ENCODE assay signal across 23 mouse cellular contexts in genomic region chr1:193089211-193089610, GRCm38 (mm10). TPM values are rescaled to one million over a fixed set of nuclear protein-coding genes. Genes with fewer than 3 reads are reported as not detected.
A peak's percentile ranks its signal among the peaks of the same experiment; 100 is the strongest.
DNase-seq lines count a peak whose midpoint lies in the region; ATAC-seq lines count a peak whose summit lies in the region.
"Had no signal": no experiment of that assay in that cellular context is flagged by ENCODE, and none has a peak within 500 bp of the region (broad histone marks: within the 10 kb centered on the region; RNA-seq: fewer than 3 reads in every experiment).

No protein-coding gene starts in this region.

- H3K9ac ChIP-seq in neural tube, embryonic 13.5 days, result no peak overlapping the region
- H3K9ac ChIP-seq: forebrain, embryonic 15.5 days; heart, embryonic 13.5 days had no signal

- peaks cover 24% of the 10 kb centered on the region for H3K4me1 ChIP-seq in neural tube, embryonic 13.5 days (replicated peaks)
- H3K4me1 ChIP-seq: heart, embryonic 13.5 days had no signal

- H3K4me2 ChIP-seq in neural tube, embryonic 13.5 days, result no peak overlapping the region
- H3K4me2 ChIP-seq: forebrain, embryonic 15.5 days; heart, embryonic 13.5 days; liver, embryonic 11.5 days had no signal

- 86% methylated on average over 6 of the region's 6 CpGs for WGBS in neural tube, embryonic 13.5 days

- H3K27ac ChIP-seq in neural tube, embryonic 13.5 days (replicated peaks), result peak overlapping the region; percentile 38; the same call in 1 of the 2 replicates
- H3K27ac ChIP-seq: forebrain, embryonic 15.5 days; heart, embryonic 13.5 days; layer of hippocampus, adult 2 months had no signal

- no peaks in the 10 kb centered on the region for H3K36me3 ChIP-seq in neural tube, embryonic 13.5 days
- H3K36me3 ChIP-seq: forebrain, embryonic 15.5 days; heart, embryonic 13.5 days had no signal

- DNase-seq in adrenal gland, postnatal 14 days, result peak; percentile 43
- DNase-seq in adrenal gland, adult 8-10 months, result no peak
- peak; percentile 17 to 24 for DNase-seq in heart, postnatal 36 days
- DNase-seq in heart, postnatal 4 days, result no peak
- DNase-seq in neural tube, embryonic 10.5 days (ENCODE audit: extremely low spot score, low spot score), result no peak
- DNase-seq in kidney, adult 18-20 months, result no peak
- no peak for DNase-seq in urinary bladder, postnatal 4 days (ENCODE audit: low spot score in 2 of 2)
- DNase-seq: kidney, adult 8-10 months; kidney, postnatal 14 days; lung, adult 18-20 months; lung, postnatal 14 days; right cerebral cortex, adult 18-20 months; thymus, postnatal 36 days had no signal

- H3K9me3 ChIP-seq in neural tube, embryonic 13.5 days, result no peaks in the 10 kb centered on the region
- H3K9me3 ChIP-seq: forebrain, embryonic 15.5 days; heart, embryonic 13.5 days; megakaryocyte, embryonic 14.5 days had no signal

- no peak for ATAC-seq in neural tube, embryonic 13.5 days (ENCODE audit: low read depth)
- ATAC-seq: CD4-positive, CD25-positive, alpha-beta regulatory T cell, adult 4 months; inflammation-experienced regulatory T-cells, adult 6 months; Patski had no signal

- intact Hi-C loops in heart, postnatal 36 days (cut with DNase I), result no loop called here

- H3K27me3 ChIP-seq in neural tube, embryonic 13.5 days, result no peaks in the 10 kb centered on the region
- H3K27me3 ChIP-seq: forebrain, embryonic 15.5 days; heart, embryonic 13.5 days; Patski had no signal

- no peak overlapping the region for H3K4me3 ChIP-seq in neural tube, embryonic 13.5 days
- H3K4me3 ChIP-seq: forebrain, embryonic 15.5 days; heart, embryonic 13.5 days; layer of hippocampus, adult 2 months; megakaryocyte, embryonic 14.5 days had no signal

RNA-seq across cellular contexts. Expression of gene Diexf, which starts 40.9 kb away (rescaled TPM):
- total RNA-seq in adrenal gland, postnatal 14 days (2021), result 18.9 and 19.5 TPM in 2 replicates
- 10 to 100 TPM; 16.7 to 24.1 (median 20.8) TPM for total RNA-seq in adrenal gland, adult 8-10 months (2022)
- total RNA-seq in heart, postnatal 36 days (2021), result 10 to 100 TPM in 1 of 2 experiments, 1 to 10 TPM in 1; 9.6 to 10.9 TPM
- 10 to 100 TPM; 10.2 to 11.8 TPM for total RNA-seq in heart, postnatal 4 days (2021)
- polyA plus RNA-seq in neural tube, embryonic 13.5 days (2015; fragmentation: Nextera tagmentation; extraction: Ambion mirVana), result 6.4 and 8.9 TPM in 2 replicates

RNA-seq across cellular contexts. Expression of gene Syt14, which starts 53.6 kb away (rescaled TPM):
- 6.6 and 6.8 TPM in 2 replicates for total RNA-seq in adrenal gland, postnatal 14 days (2021)
- 10 to 100 TPM; 12.0 to 15.9 (median 14.8) TPM for total RNA-seq in adrenal gland, adult 8-10 months (2022)
- under 1 TPM; 0.14 to 0.19 TPM for total RNA-seq in heart, postnatal 36 days (2021)
- under 1 TPM; 0.29 TPM for total RNA-seq in heart, postnatal 4 days (2021)
- polyA plus RNA-seq in neural tube, embryonic 13.5 days (2015; fragmentation: Nextera tagmentation; extraction: Ambion mirVana), result 5.6 and 6.5 TPM in 2 replicates
- total RNA-seq: hematopoietic stem cell, adult 5-6 weeks had no signal
- polyA plus RNA-seq: inflammation-experienced regulatory T-cells, adult 6 months had no signal

Comparison
In these comparisons a context has a peak if more than half of its experiments do, and no peak if none do; other contexts are left out.
1. DNase-seq: peak in adrenal gland, postnatal 14 days (single experiment) and heart, postnatal 36 days (2 of 2); none in adrenal gland, adult 8-10 months (single experiment), heart, postnatal 4 days (single experiment), neural tube, embryonic 10.5 days (single experiment), kidney, adult 18-20 months (single experiment) and urinary bladder, postnatal 4 days (0 of 2).